ENCODE assay signal across 19 mouse cellular contexts in genomic region chr9:62125986-62126575, GRCm38 (mm10). TPM values are rescaled to one million over a fixed set of nuclear protein-coding genes. Genes with fewer than 3 reads are reported as not detected.
DNase-seq lines count a peak whose midpoint lies in the region; ATAC-seq lines count a peak whose summit lies in the region.
"Had no signal": no experiment of that assay in that cellular context is flagged by ENCODE, and none has a peak within 500 bp of the region (broad histone marks: within the 10 kb centered on the region; RNA-seq: fewer than 3 reads in every experiment).

No protein-coding gene starts in this region.

- no peaks in the 10 kb centered on the region for H3K36me3 ChIP-seq in embryonic facial prominence, embryonic 10.5 days (replicated peaks)
- H3K36me3 ChIP-seq: heart, embryonic 10.5 days; kidney, embryonic 15.5 days had no signal

- no peak for ATAC-seq in megakaryocyte-erythroid progenitor cell, adult 5-6 weeks (replicated peaks; ENCODE audit: low FRiP score, low TSS enrichment, poor library complexity, severe bottlenecking)
- ATAC-seq: intestine, embryonic 16.5 days had no signal

- H3K4me1 ChIP-seq in embryonic facial prominence, embryonic 10.5 days, result peaks cover 17% of the 10 kb centered on the region

- no peak overlapping the region for H3K4me3 ChIP-seq in embryonic facial prominence, embryonic 10.5 days
- H3K4me3 ChIP-seq: heart, embryonic 10.5 days; kidney, embryonic 15.5 days had no signal

- H3K27ac ChIP-seq in embryonic facial prominence, embryonic 10.5 days (replicated peaks), result no peak overlapping the region
- H3K27ac ChIP-seq: heart, embryonic 10.5 days; hindbrain, embryonic 14.5 days; kidney, embryonic 15.5 days; macrophage had no signal

- WGBS in embryonic facial prominence, embryonic 10.5 days, result 78% methylated on average over 5 of the region's 5 CpGs

- 0 out of 2 replicates have a peak, but pooled peaks cover 3% of the 10 kb centered on the region for H3K27me3 ChIP-seq in embryonic facial prominence, embryonic 10.5 days (replicated peaks; ENCODE audit: low read depth, poor library complexity, severe bottlenecking)

- no peaks in the 10 kb centered on the region for H3K9me3 ChIP-seq in embryonic facial prominence, embryonic 10.5 days
- H3K9me3 ChIP-seq: heart, embryonic 10.5 days; kidney, embryonic 15.5 days had no signal

- peak; percentile 7 to 18 for DNase-seq in frontal cortex, adult 2 months (ENCODE audit: extremely low spot score in 1 of 2, low spot score in 1 of 2)
- no peak for DNase-seq in frontal cortex, postnatal 10 days (ENCODE audit: low spot score in 2 of 2)
- DNase-seq in cerebellum, adult 11-12 months, result peak; percentile 52
- peak; percentile 63 for DNase-seq in cerebellum, adult 9-11 months
- peak; percentile 62 for DNase-seq in layer of hippocampus, adult 9-11 months
- DNase-seq in embryonic facial prominence, embryonic 10.5 days (ENCODE audit: low spot score), result no peak
- DNase-seq: adrenal gland, postnatal 25 days; gastrocnemius, postnatal 36 days; heart, postnatal 10 days; lung, embryonic 14.5 days; midbrain, embryonic 14.5 days; right cerebral cortex, adult 18-20 months; thymus, adult 2 months had no signal

RNA-seq across cellular contexts. Expression of gene Glce, which starts 3.6 kb away (rescaled TPM):
- 15.2 and 15.7 TPM in 2 replicates for polyA plus RNA-seq in frontal cortex, adult 2 months (2012; rRNA removed)
- polyA plus RNA-seq in embryonic facial prominence, embryonic 10.5 days (2016; fragmentation: Nextera tagmentation; extraction: Ambion mirVana), result 26.6 and 26.8 TPM in 2 replicates
- 7.5 and 8.5 TPM in 2 replicates for total RNA-seq in megakaryocyte-erythroid progenitor cell, adult 5-6 weeks (2014; fragmentation: Nextera tagmentation)
- 8.3 and 8.4 TPM in 2 replicates for total RNA-seq in megakaryocyte-erythroid progenitor cell, adult 5-6 weeks (2017)

Comparison
In these comparisons a context has a peak if more than half of its experiments do, and no peak if none do; other contexts are left out.
1. DNase-seq: peak in frontal cortex, adult 2 months (2 of 2), cerebellum, adult 11-12 months (single experiment), cerebellum, adult 9-11 months (single experiment) and layer of hippocampus, adult 9-11 months (single experiment); none in frontal cortex, postnatal 10 days (0 of 2) and embryonic facial prominence, embryonic 10.5 days (single experiment).